Mouse (Mus musculus): ENCODE data around the gene Trappc10. TPM values are rescaled to one million over a fixed set of nuclear protein-coding genes. Genes with fewer than 3 reads are reported as not detected.
A peak's percentile ranks its signal among the peaks of the same experiment; 100 is the strongest.

Gene Trappc10
- total RNA-seq (2021), result 10 to 100 TPM; 37.9 to 41.4 TPM
- long read RNA-seq, experiment 1, full-length matches to known transcripts, result 1 of 3 reads
- long read RNA-seq, experiment 1, partial matches to known transcripts, result 1 of 3 reads
- long read RNA-seq, experiment 1, other reads (novel, unspliced or antisense), result 1 of 3 reads
- long read RNA-seq, experiment 2, partial matches to known transcripts, result 0 of 2 reads
- long read RNA-seq, experiment 2, other reads (novel, unspliced or antisense), result 2 of 2 reads

DNA sequence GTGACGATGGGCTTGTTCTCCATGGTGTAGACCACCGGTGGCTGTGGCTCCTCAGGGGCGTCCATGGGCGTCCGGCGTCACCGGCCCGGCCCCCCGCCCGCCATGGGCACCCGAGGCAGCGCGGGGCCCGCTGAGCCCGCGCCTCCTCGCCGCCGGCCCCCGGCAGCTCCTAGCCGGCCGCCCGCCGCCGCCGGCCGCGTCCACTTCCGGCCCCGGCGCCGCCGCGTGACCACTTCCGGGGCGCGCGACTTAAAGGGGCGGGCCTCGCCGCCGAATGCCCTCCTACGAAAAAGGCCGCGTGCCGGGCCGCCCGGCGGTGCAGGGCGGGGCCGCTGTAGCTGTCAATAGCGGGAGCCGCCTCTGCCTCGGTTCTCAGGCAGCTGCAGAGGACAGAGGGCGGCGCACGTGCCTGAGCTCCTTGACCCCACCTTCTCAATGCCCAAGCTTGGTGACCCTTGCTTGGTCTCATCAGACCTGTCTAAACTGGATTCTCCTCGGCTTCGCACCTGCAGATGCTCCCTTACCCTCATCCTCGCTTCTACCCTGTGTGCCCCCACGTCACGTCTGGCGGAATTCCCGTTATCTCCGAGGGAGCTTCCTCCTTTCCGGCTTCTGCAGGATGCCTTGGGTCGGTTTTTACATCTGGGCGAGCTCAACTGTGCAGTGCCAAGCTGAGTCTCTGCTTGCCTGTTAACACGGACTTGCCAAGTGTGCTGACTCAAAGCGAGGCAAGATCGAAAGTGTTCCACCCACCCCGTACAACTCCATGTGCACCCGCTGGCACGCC, at the start of gene Trappc10:
TSS of gene Trappc10 (minus strand) at position 204 of the 787 bp plus-strand sequence.
- DNase-seq (ENCODE audit: low spot score), result peak; percentile 86

DNA sequence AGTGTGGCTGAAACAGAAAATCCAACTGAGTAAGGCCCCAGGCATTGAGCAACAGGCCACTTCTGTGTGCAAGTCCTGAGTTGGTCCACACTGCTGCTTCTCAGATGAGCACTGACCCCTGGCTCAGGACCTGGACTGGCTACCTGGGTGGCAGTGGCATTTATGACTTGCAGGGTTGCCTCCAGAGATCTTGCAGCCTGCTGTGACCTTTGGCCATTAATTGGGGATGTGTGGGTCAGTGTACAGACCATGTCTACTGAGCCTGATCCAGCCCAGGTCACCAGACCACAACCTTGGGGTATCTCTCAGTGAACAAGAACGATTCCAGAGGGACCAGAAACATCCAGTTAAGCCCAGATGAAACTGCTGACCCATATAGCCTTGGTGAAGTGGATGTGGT, 49.1 kb upstream of the Trappc10 start:
- no peak for DNase-seq (ENCODE audit: low spot score)

DNA sequence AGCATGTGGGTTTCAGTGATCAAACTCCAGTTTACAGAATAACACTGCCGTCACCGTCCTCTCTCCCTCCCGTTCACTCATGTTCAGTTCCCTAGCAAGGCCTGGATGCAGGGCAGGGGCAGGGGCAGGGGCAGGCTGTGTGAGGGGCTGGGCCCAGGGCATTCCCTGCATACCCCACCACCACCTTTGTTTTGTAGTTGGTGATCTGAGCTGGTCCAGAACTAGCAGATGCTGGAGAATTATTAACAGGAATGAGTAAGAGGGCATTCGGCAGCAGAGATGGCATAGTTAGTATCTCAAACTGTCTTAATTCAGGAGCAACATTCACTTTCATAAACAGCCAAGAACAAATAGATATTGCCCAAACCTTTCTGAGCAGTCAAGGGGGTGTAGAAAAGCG, 47.9 kb upstream of the Trappc10 start:
- no peak for DNase-seq (ENCODE audit: low spot score)

DNA sequence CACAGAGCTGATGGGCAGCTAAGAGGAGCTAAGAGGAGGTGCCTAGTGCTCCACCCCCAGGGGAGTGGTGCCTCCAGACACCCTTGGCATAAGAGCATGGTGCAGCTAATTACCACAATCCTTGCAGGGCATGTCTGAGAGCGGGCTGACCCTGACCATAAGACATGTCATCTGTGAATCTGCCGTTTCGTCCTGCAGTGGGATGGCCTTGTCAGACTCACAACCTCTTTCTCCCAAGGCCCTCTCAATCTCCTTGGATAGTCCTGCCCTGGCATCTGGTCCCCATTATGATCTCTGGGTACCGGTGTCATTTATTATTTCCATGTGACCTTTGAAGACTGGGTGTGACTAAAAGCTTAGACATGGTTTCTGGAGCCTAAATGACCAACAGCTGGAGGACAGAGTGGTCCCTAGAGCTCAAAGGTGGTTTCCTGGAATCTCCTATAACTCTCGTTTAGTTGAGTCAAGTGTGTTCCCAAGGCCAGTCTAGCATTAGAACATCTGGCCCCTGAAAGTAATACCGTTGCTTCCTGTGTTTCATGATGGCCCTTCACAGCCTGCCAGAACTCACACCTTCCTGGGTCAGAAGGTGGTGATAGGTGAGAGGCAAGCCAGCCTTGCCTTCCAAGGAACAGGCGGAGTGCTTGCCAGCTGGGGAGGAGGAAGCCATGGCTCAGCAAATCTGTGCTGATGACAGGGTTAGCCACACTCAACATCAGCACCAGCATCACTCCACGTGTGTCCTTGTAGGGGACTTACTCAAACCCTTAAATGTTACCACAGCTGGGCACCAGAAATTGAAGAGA, 46.5 kb upstream of the Trappc10 start:
- DNase-seq (ENCODE audit: low spot score), result peak; percentile 39

DNA sequence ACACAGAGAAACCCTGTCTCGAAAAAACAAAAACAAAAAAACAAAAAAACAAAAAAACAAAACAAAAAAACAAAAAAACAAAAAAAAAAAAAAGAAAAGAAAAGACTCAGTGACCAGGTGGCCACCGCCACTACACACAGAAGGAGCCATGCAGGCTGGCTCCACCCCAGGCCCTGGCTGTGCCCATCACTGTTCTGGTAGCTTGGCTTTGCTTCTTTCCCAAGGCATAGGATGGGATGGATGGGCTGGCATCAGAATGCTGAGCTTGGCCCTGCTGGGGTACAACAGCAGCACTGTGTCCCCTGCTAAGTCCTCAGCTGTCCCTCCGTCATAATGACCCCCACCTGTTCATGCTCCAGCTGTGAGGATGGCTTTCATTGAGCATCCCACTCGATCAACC, 44.5 kb upstream of the Trappc10 start:
- no peak for DNase-seq (ENCODE audit: low spot score)

DNA sequence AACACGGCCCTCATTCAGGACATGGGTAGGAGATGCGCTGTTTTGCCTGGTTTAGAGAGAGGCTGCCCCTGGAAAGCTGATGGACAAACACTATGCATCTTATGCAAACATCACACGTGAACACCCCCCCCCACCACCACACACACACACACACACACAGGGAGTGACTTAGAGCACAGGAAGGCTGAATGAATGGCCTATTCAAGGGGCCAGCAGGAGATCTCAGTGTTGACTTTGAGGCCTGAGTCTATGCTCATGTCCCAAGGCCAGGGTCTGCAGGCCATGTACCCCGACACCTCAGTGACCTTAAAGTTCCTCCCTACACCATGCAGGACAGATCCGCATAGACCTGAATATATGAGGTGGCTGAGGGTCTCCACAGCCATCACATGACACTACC, 43.7 kb upstream of the Trappc10 start:
- no peak for DNase-seq (ENCODE audit: low spot score)

GRCm38 (mm10) chr10:78287465-78288132, 43.2 kb upstream of the Trappc10 start:
- peak; percentile 63 for DNase-seq (ENCODE audit: low spot score)

- no peak for DNase-seq (ENCODE audit: low spot score)
Measured at GRCm38 (mm10) chr10:78285959-78286358, 41.5 kb upstream of the Trappc10 start.

- no peak for DNase-seq (ENCODE audit: low spot score)
Measured at GRCm38 (mm10) chr10:78285409-78285808, 41.0 kb upstream of the Trappc10 start.

DNA sequence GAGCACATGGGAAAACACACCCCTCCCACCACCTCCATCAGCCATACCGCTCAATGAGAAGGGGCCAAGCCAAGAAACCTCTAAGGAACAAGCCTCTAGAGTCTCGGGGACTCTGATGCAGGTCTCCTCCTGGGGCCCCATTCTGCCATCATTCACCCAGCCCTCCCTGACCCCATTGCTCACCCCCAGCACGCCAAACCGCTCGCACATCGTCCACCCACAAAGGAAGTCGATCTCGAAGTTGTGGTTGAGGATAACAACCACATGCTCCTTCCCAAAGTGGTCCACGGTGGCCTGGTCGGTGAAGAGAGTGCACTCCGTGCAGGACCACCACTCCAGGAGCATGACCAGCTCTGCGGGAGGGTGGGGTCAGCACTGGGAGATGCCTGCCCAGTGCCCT, 40.4 kb upstream of the Trappc10 start:
- no peak for DNase-seq (ENCODE audit: low spot score)

DNA sequence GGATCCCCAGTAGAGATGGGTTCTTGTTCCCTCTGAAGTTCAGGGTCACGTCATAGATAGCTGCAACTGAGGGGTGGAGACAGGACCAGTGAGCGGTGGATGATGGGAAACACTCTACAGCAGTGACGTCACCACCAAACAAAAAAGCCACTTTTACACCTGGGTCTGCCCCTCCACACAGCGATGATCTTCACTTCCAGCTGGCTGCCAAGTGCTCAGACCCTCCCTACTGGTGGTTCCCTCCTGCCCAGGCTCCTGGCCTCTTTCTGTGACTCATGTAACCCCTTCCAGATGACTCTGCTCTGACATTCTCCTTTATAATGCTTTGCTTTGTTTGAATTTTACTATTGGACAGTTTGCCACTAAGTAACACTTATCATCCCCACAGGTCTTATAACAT, 38.0 kb upstream of the Trappc10 start:
- DNase-seq (ENCODE audit: low spot score), result no peak

DNA sequence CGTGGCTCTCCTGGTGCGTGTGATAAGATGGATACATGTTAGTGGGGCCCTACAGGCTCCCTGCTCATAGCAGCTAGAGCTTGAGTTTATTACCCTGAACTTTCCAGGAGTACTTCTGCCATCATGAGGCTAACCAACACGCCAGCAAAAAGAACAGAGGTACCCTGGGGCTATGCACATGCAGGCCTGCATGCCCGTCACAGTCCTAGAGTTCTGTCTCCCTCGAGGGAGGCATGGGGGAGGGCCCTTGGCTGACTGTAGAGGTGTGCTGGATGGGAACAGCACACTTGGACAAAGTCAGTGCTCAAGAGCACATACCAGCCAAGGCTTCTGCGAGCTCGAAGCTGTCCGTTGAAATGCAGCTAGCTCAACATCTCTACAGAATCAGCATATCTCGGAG, 36.0 kb upstream of the Trappc10 start:
- DNase-seq (ENCODE audit: low spot score), result no peak

- peak; percentile 53 for DNase-seq (ENCODE audit: low spot score)
Measured at GRCm38 (mm10) chr10:78279210-78279609, 34.8 kb upstream of the Trappc10 start.

GRCm38 (mm10) chr10:78277835-78278234, 33.4 kb upstream of the Trappc10 start:
- no peak for DNase-seq (ENCODE audit: low spot score)

GRCm38 (mm10) chr10:78276242-78276641, 31.8 kb upstream of the Trappc10 start:
- DNase-seq (ENCODE audit: low spot score), result no peak

DNA sequence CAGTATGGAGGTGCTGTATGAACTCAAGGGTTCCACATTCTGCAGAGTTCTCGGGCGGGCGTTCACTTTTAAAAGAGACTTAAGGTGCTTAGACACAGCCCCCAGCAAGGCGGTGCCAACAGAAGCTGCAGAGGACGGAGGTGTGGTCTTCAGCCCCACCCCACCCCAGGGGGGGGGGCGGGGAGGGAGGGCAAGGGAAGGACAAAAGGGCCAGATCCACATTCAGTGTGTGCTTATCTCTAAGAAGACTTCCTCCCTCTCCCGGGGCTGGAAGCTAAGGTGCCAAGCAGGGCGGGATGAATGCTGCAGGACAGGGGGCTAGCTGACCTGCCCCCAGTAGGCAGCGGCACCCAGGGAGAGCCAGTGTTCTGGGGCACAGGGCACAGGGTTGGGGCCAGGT, 28.5 kb upstream of the Trappc10 start:
- DNase-seq (ENCODE audit: low spot score), result no peak

- DNase-seq (ENCODE audit: low spot score), result no peak
Measured at GRCm38 (mm10) chr10:78265881-78266280, 21.4 kb upstream of the Trappc10 start.

DNA sequence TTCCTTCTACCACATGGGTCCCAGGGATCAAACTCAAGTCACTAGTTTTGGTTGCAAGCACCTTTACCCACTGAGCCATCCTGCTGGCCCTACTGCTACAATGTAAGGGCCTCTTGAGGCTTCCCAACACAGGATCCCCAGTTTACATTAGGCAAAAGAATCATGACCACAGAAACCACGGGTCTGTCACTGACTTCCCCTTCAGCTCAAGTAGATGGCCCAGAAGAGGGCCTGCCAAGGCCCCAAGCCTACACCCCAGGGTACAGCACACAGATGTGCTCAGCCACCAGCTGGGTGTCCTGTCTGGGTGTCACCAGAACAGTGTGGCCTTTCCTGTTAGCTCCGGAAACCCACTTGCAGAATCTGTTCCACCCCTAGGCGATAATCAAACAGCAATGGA, 20.3 kb upstream of the Trappc10 start:
- DNase-seq (ENCODE audit: low spot score), result no peak

GRCm38 (mm10) chr10:78260916-78261650, 16.6 kb upstream of the Trappc10 start:
- DNase-seq (ENCODE audit: low spot score), result peak; percentile 73

GRCm38 (mm10) chr10:78260322-78260721, 15.9 kb upstream of the Trappc10 start:
- DNase-seq (ENCODE audit: low spot score), result no peak

DNA sequence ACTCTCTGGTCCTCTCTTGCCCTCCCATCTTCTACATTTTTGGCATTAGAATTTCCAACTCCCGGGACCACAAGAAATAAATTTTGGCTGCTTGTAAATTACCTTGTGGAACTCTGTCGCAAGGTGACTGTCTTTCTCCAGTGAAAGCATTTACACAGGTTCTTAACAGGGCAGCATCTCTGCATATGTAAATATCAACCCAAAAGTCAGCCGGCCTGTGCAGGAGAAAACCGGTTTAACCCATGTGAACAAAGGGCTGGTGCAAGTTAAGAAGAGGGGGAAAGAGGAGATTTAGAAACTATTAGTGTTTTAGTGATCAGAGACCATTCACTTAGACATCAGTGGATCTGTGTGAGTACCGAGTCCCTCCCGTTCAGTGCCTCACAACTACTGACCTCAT, 15.3 kb upstream of the Trappc10 start:
- no peak for DNase-seq (ENCODE audit: low spot score)

Measured in gastrocnemius, adult 18-20 months (tissue).